Mouse (Mus musculus) c-Kit-positive CD71-positive TER-119-negative erythroid progenitor cells, embryonic 14.5 days (primary cell): Measurements from ENCODE around the gene Gif.

Experiments
- DNase-seq: peaks from one replicate; pipeline ENCODE4 v3.0.0-alpha.2; 2013; ENCODE audit warnings: low read depth

The Gif gene

GRCm38 (mm10) chr19:11747298-11747697 lies at the start of gene Gif:
Gif (plus strand) TSS chr19:11747554.
- no peak for DNase-seq

DNA sequence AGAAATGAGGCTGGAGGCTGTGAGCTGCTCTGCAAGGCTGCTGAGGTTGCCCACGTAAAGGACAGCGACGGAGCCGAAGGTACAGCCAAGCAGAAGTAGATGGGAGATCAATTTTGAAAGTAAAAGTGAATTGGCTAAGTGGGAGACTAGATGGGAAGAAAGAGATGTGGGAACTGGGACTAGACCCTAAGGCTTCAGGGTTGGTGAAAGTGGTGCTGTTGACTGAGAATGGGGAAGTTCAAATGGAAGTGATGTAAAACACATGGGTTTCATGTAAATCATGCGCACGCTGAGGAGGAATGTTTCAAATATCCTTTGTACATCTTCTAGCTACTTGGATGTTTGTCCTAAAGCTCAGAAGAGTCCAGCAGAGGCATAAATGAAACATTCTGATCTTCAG lies 49.0 kb upstream of the Gif start:
- no peak for DNase-seq

DNA sequence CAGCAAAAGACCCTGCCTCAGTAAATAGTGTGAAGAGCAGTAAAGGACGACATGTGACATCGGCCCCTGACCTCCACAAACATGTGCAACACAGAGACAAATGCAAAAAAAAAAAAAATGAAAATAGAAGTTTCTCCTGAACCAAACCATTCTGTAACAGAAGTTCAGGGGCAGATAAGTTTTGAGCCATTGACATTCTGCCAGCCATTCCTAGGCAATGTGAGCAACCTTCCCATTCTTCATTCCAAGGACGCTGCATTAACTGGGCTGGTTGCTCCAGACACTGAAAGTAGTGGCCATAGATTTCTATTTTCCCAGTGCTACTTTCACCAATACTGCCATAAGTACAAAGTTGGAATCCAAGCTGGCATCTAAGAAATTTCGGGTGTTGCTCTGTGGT lies 34.9 kb upstream of the Gif start:
- no peak for DNase-seq

DNA sequence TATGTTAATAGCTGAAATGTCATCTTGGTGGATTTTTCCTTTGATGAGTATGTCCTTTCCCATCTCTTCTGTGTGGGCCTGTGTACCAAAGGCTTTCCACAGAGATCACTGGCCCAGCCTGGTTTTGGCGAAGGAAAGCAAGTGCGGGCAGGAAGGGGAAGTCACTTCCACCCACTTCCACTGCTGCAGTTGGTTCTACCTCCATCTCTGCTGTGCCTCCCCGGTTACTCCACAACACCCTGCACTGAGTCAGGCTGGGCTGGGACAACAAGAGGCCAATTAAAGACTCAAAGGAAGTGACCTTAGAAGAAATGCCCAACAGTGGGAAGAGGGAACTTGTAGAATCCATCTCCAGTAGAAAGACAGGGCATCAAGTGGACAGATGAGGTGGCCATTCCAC lies 27.3 kb upstream of the Gif start:
- DNase-seq, result no peak

- no peak for DNase-seq
Measured at GRCm38 (mm10) chr19:11723870-11724269, 23.5 kb upstream of the Gif start.

DNA sequence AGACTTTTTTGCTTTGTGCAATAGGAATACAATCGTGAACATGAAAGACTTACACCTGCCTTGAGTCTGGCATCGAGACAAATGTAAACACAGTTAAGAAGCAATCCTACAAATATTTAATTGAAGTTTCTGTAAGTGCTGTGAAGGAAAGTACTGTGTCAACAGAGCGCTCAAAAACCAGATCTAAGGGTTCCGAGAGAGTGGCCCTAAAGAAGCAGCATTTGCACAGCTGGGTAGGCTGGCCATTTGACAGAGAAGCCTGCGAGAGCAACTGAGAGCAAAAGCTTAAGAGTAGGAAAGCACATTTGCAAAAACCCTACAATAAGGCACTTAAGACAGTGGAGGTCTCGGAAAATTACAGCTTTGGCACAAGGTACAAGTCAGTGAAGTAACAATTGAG lies 23.1 kb upstream of the Gif start:
- DNase-seq, result no peak

DNA sequence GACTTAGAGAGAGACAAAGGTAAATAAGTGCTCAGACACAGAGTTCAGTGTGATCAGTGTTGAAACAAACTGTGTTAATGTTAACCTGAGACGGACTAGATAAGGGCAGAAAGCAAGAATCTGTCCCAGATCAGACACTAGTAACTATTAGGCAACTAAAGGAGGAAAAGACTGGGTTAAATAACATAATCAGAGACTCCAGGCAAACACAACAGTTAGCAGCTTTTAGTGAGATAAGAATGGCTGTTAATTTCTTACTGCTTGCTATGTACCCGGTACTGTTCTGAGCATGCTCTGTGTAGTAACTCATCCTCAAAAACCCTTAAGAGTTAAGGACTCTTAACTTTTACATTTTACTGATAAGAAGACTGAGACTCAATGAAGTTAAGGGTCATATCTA lies 21.4 kb upstream of the Gif start:
- DNase-seq, result peak; percentile 58

GRCm38 (mm10) chr19:11727304-11727703 lies 20.1 kb upstream of the Gif start:
- DNase-seq, result peak; percentile 60

- DNase-seq, result no peak
Measured at GRCm38 (mm10) chr19:11730278-11730677, 17.1 kb upstream of the Gif start.

DNA sequence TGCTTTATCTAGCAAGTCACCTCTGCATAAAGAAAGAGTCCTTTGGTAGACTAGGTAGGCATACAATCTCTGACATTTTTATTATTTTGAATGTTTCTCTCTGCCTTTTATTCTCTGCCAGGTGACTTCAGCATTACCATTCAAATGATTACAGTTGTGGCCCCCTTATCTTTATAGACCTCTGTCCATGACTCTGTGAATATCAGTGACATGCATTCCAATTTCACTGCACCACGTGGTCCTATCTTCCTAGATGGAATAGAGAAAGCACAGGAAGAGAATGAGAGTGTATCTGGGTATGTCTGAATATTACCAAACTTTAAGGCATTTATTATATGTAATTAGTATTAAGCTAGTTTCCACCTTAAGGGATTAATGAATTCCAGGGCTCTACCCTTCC lies 10.9 kb upstream of the Gif start:
- DNase-seq, result no peak

GRCm38 (mm10) chr19:11745680-11746079 lies 1.7 kb upstream of the Gif start:
- DNase-seq, result no peak

GRCm38 (mm10) chr19:11765059-11765458 lies 17.7 kb downstream of the Gif start:
- no peak for DNase-seq

DNA sequence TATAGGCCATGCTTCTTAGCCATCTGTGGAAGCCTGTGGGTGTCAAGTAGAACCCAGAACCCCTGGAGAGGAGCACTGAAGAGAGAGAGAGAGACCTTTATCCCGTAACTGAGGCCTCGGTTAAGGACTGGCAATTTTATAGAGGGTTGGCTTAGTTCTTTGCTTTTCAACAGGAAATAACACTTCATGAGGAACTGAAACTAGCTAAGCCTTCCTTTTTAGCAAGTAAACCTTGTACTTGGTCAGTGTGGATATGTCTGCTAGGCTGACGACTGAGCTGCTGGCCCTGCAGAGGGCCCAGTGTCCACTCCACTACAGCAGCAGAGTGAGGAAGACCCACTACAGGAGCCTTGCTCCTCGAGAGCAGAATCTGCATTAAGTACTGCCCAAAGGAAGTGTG lies 19.1 kb downstream of the Gif start:
- no peak for DNase-seq

DNA sequence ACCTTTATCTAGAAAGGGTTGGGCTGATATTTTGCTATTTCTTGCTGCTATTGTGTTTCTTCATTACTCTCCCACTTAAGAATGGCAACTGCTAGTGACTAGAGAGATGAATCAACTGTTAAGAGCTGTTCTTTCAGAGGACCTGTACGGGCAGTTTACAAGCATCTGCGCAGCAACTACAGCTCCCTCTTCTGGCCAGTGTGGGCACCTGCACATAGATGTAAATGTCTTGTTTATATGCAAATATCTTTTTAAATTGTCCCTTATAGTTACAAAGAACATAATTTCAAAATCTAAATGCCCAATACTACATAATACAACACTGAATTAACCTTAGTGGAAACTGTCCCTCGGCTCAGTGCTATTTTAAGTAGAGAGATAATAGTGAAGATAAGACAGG lies 20.8 kb downstream of the Gif start:
- peak; percentile 39 for DNase-seq

DNA sequence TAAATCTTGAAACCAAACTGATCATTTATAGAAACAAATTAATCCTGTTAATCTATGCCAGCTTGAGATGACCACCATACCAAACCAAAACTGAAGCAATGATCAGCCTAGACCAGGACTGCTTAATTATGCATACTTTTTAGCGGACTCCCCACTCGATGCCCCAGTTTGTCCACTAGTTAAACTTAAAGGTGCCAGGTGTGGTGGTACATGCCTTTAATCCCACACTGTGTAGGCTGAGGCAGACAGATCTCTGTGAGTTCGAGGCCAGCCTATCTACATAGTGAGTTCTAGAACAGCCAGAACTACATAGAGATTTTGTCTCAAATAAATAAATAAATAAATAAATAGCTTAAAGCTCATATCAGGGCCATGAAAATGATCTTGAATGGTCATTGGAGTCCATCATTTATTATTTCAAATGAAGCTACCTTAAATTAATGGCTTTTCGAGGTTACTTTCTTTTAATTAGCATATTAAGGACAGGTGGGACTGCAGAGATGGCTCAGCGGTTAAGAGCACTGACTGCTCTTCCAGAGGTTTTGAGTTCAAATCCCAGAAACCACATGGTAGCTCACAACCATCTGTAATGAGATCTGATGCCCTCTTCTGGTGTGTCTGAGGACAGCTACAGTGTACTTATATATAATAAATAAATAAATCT lies 22.0 kb downstream of the Gif start:
- no peak for DNase-seq

DNA sequence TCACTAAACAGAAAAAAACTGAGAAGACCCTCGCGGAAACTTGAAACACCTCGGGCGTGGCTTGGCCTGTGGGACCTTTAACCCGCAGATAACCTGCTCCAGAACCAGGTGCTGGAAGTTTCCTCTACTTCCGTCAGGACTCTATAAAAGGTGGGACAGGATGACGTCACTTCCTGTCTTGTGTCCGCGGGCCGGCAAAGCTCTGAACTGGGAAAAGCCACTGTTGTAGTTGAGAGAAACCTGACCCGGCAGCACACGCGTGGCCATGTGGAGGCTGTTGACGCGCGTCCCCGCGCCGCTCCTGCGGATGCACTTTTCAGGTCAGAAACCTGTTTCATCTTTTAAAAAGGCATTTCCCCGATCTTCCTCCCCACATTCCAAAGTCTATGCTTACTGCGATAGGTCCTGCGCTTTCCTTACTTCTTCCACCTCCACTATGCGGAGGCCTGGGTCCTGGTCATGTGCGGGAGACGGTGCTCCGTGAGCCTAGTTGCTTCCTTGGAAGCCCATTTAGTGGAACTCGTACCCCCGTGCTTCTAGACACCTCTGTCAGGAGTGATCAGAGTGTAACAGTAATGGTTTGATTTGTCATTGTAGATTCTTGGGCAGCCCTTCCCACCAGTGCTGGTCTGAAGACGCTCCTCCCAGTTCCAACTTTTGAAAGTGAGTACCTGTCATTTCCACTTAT lies 23.0 kb downstream of the Gif start, which contains the start of gene Mrpl16:
Gene Mrpl16, plus strand, starts transcription at position 187 of the 688 bp plus-strand sequence.
- DNase-seq, result peak; percentile 93

DNA sequence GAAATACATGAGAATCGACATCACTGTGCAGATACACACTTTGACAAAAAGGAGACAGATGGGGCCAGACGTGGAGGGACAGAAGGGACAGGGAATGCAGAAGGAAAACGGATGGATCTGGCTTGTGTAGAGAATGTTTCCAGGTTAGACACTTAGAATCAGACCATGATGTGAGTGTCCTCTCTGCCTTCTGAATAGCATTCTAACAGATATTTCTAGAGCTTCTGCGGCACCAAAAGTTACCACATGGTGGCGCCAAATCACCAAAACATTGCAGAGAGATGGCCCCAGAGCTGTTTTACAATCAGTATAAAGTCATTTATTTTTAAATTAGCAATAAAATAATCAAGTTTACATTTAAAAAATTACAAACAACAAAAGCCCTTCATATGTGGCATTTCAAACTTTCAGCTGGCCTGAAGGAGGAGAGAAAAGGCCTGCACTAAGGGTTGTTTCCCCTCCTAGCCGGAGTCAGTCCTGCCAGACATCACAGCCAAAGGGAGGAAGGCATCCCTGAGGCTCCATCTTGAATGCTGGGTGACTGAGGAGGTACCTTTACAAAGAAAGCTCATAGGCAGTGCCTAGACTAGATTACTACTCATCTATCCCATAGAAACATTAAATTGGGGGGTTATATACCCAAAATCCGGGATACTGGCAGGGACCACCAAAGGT lies 30.0 kb downstream of the Gif start:
- DNase-seq, result peak; percentile 52

- DNase-seq, result no peak
Measured at GRCm38 (mm10) chr19:11785409-11786154, 38.2 kb downstream of the Gif start.

DNA sequence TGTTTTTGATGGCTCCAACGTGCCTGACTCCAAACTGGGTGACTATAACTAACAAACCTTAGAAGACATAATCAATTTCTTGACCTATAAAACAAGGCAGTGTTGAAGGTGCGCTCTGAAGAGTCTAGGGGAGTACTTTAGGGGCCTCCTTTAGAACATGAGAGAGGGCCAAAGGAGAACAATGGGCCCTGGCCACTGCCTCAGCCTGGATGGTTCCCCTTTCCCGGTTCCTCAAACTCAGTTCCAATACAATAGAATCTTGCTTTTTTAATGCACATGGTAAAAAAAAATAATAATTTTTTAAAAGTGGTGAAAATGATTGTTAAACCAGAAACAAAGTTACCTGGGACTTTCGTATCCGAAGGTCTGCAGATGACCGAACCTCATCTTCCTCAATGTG lies 40.5 kb downstream of the Gif start:
- DNase-seq, result no peak

DNA sequence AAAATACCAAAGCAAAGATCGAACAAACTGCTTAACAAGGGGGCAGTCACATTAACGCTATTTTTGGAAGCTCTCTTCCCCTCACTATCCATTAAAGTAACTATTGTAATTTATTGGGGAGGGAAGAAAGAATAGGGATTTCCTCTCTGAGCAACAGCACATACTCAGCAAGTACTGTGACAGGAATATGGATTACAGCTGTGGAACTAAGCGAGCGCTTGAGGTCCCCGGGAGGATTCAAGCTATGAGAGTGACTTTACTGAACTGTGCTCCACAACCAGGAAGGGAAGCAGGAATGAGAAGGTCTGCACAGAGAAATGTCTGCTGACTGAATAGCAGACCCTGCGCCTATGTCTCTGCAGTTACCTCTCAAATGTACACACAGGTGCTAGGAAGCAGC lies 41.5 kb downstream of the Gif start:
- DNase-seq, result no peak

GRCm38 (mm10) chr19:11791825-11792224 lies 44.5 kb downstream of the Gif start:
- DNase-seq, result no peak

DNA sequence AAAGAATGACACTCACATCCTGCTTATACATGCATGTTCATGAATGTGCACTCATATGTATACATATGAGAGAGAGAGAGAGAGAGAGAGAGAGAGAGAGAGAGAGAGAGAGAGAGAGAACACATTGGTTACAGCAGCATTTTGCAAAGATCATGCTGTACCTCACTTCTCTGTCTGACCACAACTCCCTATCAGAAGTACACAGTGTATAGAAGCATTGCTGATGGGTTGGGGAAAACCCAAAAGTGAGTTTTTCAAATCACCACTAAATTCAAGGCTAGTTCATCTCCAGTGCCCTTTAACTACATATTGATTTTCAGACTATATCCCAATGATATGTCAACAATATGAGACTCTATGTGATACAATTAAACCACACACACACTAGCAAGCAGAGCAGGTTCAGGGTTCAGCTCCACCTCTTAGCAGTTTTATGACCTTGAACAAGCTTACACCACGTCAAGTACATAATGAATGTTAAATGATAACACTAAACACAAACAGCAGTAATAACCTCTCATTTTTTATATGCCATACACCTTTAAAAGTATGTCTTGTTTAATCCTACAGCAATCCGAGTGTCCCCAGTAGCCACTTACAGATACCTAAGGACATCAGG lies 46.5 kb downstream of the Gif start:
- no peak for DNase-seq
